Mouse (Mus musculus) gastrocnemius, postnatal 4 days (tissue): ENCODE results near the gene Amotl1. TPM values are rescaled to one million over a fixed set of nuclear protein-coding genes. Genes with fewer than 3 reads are reported as not detected.

Source experiments
- DNase-seq, 2 experiments: peaks; one replicate each; pipeline ENCODE4 v3.0.0; 2021 to 2022; ENCODE audit warnings: low spot score in 2 of 2, mixed read lengths in 2 of 2
- total RNA-seq, 2 experiments: library from RNA; stranded (reverse); gene quantifications; 2 replicates each; pipeline ENCODE4 v1.2.3; 2021

The Amotl1 gene
- total RNA-seq, 2 experiments from 2014 or later = 330 to 368 TPM

DNA sequence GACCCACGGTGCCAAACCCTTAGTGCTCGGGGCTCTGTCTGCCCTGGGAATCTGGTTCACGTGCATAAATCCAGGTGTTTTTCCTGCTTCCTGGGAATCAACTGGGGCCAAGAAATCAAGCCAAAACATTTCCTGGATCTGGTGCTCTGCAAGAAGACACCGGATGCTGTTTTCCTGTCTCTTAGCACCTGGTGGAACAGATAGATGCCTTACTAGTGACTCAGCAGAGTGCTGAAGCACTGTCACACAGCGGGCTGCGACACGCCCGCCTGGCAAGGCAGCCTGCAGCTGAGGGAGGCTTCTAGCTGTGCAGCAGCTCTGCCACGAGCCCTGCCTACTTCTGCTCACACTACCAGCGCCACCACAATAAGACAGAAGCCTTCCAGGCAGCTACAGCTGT is 85.4 kb downstream of the Amotl1 start:
- DNase-seq = no peak

DNA sequence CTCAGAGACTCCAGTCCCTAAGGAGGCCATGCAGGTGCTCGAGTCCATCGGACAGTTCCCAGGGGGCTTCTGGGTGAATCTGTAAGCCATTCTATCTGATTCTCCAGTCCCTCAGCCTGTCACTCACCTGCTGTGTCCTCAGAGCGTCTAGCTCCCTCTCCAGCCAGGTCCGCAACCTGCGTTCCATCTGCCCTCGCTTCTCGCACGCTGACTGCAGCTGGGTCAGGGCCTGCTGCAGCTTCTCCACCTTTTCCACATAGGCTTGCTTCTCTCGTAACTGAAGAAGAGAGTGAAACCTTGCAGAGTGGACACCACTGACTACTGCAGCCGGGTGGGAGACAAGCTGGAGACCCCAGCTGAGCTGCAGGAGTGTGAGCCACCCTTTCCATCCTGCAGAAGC is 86.5 kb downstream of the Amotl1 start:
- no peak for DNase-seq

DNA sequence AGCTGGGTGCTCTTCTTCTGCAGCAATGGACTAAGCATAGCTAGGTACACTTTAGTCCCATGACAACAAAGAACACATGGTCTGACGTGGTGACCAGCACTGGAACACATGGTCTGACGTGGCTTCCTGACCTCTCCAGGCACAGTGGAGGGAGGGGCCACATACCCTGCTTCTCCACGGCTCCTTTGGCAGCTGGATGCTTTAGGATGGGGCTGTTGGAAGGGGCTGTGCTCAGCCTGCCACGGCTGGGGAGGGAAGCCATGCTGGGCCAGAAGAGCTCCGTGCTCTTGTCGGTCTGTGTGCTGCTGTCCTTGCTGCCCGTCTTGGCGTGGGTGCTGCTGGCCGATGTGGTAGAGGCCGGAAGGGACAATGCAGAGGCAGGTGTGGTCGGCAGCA is 96.5 kb downstream of the Amotl1 start:
- DNase-seq = no peak

GRCm38 (mm10) chr9:14547584-14548365 is 97.1 kb downstream of the Amotl1 start:
- peak in 1 of 2 experiments; percentile 36 for DNase-seq

- no peak for DNase-seq
Observed at GRCm38 (mm10) chr9:14544034-14544757, 100.7 kb downstream of the Amotl1 start.

DNA sequence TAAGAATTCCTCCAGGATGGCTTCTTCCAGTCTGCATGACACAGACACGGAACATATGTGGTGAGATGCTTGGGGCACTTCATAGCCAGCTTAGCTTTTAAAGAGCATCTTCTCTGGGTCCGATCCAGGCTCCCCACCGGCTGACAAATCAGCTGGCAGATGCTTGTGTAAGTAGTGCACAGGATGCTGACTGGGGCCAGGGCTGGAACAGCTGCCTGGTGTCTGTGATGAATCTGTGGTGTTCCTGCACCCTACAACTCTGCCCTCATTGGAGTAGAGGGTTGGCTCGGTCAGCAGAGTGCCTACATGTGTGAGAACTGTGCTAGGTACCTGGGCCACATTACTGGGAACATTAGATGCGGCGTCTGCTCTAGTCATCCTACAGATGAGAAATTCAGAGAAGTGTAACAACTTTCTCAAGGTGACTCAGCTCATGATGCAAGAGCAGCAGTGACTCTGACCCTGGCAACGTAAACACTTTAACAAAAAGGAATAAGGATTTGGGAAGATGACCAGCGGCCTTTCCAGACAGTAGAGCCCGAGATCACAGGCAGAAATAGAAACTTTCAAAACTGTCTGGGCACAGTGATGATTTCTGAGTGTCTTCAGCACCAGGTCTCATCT is 109.9 kb downstream of the Amotl1 start:
- no peak for DNase-seq

- DNase-seq = no peak
Observed at GRCm38 (mm10) chr9:14533659-14534058, 111.2 kb downstream of the Amotl1 start.

GRCm38 (mm10) chr9:14532283-14532682 is 112.6 kb downstream of the Amotl1 start:
- DNase-seq = no peak

DNA sequence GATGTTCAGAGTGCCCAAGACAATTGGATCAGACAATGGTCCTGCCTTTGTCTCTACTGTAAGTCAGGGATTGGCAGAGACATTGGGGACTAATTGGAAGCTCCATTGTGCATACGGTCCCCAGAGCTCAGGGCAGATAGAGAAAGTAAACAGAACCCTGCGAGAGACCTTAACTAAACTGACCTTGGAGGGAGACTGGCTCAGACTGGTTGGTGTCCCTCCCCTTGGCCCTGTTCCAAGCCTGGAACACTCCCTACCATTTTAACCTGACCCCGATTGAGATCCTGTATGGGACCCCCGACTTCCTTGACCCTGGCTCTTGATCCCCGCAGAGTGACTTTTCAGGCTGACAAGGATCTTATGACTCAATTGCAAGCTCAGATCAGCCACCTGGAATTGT is 114.9 kb downstream of the Amotl1 start:
- DNase-seq = no peak

GRCm38 (mm10) chr9:14523408-14524043 is 121.3 kb downstream of the Amotl1 start:
- peak; percentile 61 to 78 for DNase-seq

DNA sequence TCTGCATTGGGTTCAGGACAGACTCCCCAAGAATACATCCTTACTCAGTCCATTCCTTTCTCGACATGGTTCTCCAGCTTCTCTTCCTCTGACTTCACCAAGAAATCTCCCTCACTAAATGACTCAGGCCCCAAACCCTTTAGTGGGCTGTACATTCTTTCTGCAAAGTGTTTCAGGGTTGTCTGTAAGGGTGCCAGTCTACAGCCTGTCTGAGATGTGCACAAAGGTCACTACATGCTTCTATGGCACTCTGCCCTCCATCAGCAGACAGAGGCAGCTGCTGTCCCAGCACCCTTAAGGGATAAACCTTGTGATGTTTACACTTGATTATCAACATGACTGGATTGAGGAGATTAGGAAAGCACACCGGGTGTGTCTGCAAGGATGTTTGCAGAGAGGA is 123.2 kb downstream of the Amotl1 start:
- no peak for DNase-seq

- DNase-seq = no peak
Observed at GRCm38 (mm10) chr9:14520971-14521670, 123.7 kb downstream of the Amotl1 start.

DNA sequence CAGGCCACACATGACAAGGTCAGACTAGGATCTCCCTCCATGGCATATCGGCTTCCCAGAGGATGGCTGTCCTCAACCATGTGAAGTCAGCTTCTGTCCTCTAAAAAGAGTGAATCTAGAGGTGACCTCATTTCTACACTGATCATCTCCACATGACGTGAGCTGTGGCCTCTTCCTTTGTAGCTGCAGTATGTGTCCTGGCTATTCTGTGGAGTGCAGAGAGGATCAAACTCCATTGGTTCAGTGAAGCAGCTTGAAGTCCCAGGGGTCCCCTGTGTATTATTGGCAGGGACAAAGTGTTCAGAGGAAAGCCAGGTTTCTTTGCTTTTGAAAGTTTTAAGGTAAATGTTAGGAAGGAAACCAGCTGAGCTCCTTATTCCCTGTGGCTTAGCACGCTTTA is 126.8 kb downstream of the Amotl1 start:
- no peak for DNase-seq

DNA sequence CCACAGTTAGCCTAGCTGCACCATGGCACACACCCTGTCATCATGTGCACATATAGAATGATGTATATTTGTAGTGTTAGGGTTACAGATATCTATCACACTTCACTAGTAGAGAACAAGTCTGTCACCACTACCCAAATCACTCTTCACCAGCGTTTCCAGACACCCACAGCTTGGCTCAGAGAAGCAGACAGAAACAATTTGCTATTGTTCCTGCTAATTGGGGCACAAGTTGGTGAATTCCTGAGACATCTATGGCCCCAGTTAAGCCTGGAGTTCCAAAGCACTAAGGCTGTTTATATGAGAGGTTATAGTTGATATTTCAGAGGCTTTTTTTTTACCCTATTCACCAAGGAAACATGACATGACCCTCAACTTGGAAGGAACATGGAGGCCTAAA is 127.6 kb downstream of the Amotl1 start:
- no peak for DNase-seq

GRCm38 (mm10) chr9:14512633-14513445 is 132.0 kb downstream of the Amotl1 start:
- peak in 1 of 2 experiments; percentile 41 for DNase-seq

- DNase-seq = no peak
Observed at GRCm38 (mm10) chr9:14500916-14501424, 143.9 kb downstream of the Amotl1 start.

DNA sequence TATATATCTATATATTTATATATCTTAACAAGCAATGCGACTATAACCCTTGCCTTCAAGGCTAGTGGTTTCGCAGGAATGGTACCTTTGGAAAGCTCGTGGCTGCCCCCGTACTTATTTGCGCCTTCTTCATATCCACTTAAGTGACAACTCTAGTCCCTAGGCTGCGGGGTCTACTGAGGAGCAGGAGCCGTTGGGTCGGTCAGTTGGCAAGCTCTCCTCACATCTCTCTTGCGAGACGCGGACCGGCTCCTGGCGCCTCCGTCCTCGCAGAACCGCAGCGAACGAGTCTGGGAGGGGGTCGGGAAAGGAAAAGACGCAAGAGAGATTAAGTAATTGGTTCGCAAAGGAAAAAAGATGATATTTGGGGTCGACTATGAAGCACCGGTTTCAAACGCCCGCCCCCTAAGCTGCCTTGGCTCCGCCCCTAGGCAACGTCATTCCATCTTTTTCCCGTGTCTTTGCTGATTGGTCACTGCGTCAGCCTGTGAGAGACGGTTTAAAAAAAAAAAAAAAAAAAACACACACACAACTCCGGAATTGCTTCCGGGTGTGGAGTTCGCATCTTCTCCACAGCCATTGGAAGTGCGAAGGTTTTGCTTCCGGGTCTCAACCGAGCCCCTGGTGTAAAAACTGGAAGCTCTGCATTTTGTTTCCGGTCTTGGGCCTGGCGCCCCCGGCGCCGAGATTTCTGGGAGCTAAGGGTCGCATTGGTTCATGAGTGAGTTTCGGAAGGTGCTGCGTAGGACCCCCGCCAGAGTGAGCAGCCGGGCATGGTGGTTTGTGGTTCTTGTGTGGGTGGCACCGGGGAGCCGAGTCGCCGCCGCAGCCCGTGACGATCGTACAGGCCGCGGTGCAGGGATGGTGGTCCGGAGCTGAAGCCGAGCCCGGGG is 144.6 kb downstream of the Amotl1 start, which contains the start of the genes Kdm4d and Cwc15:
Gene Kdm4d (minus strand): TSS at position 460 of the 893 bp plus-strand sequence.
Gene Cwc15 (plus strand): TSS at position 595 of the 893 bp plus-strand sequence.
- DNase-seq = peak; percentile 81 to 95

GRCm38 (mm10) chr9:14498896-14499705 is 145.8 kb downstream of the Amotl1 start:
- no peak for DNase-seq
